Mouse (Mus musculus) liver, embryonic 15.5 days (tissue): ENCODE measurements at regions not wholly inside any gene's neighbourhood (a gene's known extent, or its start where the extent isn't known, plus 50 kb on each side); places are given as distances from the start of the nearest gene placed in this dataset.

ENCODE experiments used
- ATAC-seq: fragments of 200-750 bp; cut with Nextera tagmentation; 2 replicates; pipeline ENCODE4 v1.8.0; 2017; ENCODE audit warnings: moderate number of reproducible peaks, mild to moderate bottlenecking, moderate library complexity; ENCODE audit not compliant: insufficient read depth
- H3K27ac ChIP-seq: fragments of 300-500 bp; sonication (generic); replicated peaks from 2 replicates; pipeline ENCODE4 v1.5.1; 2015; ENCODE audit warnings: mild to moderate bottlenecking, inconsistent platforms
- H3K27me3 ChIP-seq: fragments of 300-500 bp; sonication (generic); 2 replicates; pipeline ENCODE4 v1.6.1; 2015; ENCODE audit warnings: mild to moderate bottlenecking, inconsistent platforms
- H3K36me3 ChIP-seq: fragments of 300-500 bp; sonication (generic); replicated peaks from 2 replicates; pipeline ENCODE4 v1.6.1; 2015; ENCODE audit warnings: moderate library complexity, mild to moderate bottlenecking, inconsistent platforms
- H3K4me1 ChIP-seq: fragments of 300-500 bp; sonication (generic); replicated peaks from 2 replicates; pipeline ENCODE4 v1.6.1; 2015; ENCODE audit warnings: inconsistent platforms
- H3K4me2 ChIP-seq: fragments of 300-500 bp; sonication (generic); 2 replicates; pipeline ENCODE4 v1.6.1; 2015; ENCODE audit warnings: moderate library complexity, mild to moderate bottlenecking, inconsistent platforms
- H3K4me3 ChIP-seq: fragments of 300-500 bp; sonication (generic); replicated peaks from 2 replicates; pipeline ENCODE4 v1.5.1; 2015; ENCODE audit warnings: mild to moderate bottlenecking, inconsistent platforms
- H3K9ac ChIP-seq: fragments of 300-500 bp; sonication (generic); 2 replicates; pipeline ENCODE4 v1.6.1; 2015; ENCODE audit warnings: moderate library complexity, mild to moderate bottlenecking, inconsistent platforms
- H3K9me3 ChIP-seq: fragments of 300-500 bp; sonication (generic); replicated peaks from 2 replicates; pipeline ENCODE4 v1.6.1; 2016; ENCODE audit warnings: inconsistent platforms
- WGBS: fragments of 180-500 bp; shearing (Covaris S2); methylation state at CpG from one replicate; pipeline ENCODE4 v1.1.7; 2015; ENCODE audit warnings: mixed read lengths; ENCODE audit not compliant: insufficient replicate concordance; 5-methylcytosine and 5-hydroxymethylcytosine counted together

- Histone ChIP-seq H3K27me3 (no peaks in the 10 kb centered on the region), H3K27ac (no peak overlapping the region), H3K4me3 (no peak overlapping the region), H3K36me3 (no peaks in the 10 kb centered on the region), H3K9me3 (no peaks in the 10 kb centered on the region), H3K4me2 (peak overlapping the region; percentile 9; the same call in 1 of the 2 replicates), H3K4me1 (peaks cover 3% of the 10 kb centered on the region; the same call in 1 of the 2 replicates), H3K9ac (no peak overlapping the region)
- no peak for ATAC-seq
- 39% methylated on average over 4 of the region's 4 CpGs for WGBS
Measured at GRCm38 (mm10) chr3:103464729-103465128, 110.3 kb upstream of the Syt6 start.

- no peaks in the 10 kb centered on the region for H3K36me3 ChIP-seq
- no peaks in the 10 kb centered on the region for H3K9me3 ChIP-seq
- H3K27ac ChIP-seq = no peak overlapping the region
- H3K9ac ChIP-seq = no peak overlapping the region
- no peaks in the 10 kb centered on the region for H3K27me3 ChIP-seq
- no peak overlapping the region for H3K4me3 ChIP-seq
- no peak for ATAC-seq
- H3K4me1 ChIP-seq = peaks cover 3% of the 10 kb centered on the region; the same call in 1 of the 2 replicates
- H3K4me2 ChIP-seq = peak overlapping the region; percentile 9; the same call in 1 of the 2 replicates
- 44% methylated on average over 7 of the region's 7 CpGs for WGBS
Measured at GRCm38 (mm10) chr3:103465132-103465690, 109.8 kb upstream of the Syt6 start.

- no peak overlapping the region for H3K9ac ChIP-seq
- peaks cover 3% of the 10 kb centered on the region; the same call in 1 of the 2 replicates for H3K4me1 ChIP-seq
- no peak overlapping the region for H3K4me3 ChIP-seq
- H3K36me3 ChIP-seq = no peaks in the 10 kb centered on the region
- no peaks in the 10 kb centered on the region for H3K9me3 ChIP-seq
- no peaks in the 10 kb centered on the region for H3K27me3 ChIP-seq
- no peak overlapping the region for H3K4me2 ChIP-seq
- 47% methylated on average over 2 of the region's 2 CpGs for WGBS
- no peak overlapping the region for H3K27ac ChIP-seq
- ATAC-seq = no peak
Measured at GRCm38 (mm10) chr3:103465948-103466347, 109.1 kb upstream of the Syt6 start.

GRCm38 (mm10) chr3:103470586-103471400 is 104.2 kb upstream of the Syt6 start:
- no peaks in the 10 kb centered on the region for H3K36me3 ChIP-seq
- WGBS = 77% methylated on average over 15 of the region's 15 CpGs
- no peaks in the 10 kb centered on the region for H3K9me3 ChIP-seq
- no peak for ATAC-seq
- H3K4me3 ChIP-seq = no peak overlapping the region
- no peak overlapping the region for H3K9ac ChIP-seq
- H3K4me1 ChIP-seq = no peaks in the 10 kb centered on the region
- no peaks in the 10 kb centered on the region for H3K27me3 ChIP-seq
- H3K27ac ChIP-seq = no peak overlapping the region
- H3K4me2 ChIP-seq = no peak overlapping the region

GRCm38 (mm10) chr3:103472598-103472997 is 102.4 kb upstream of the Syt6 start:
- Histone ChIP-seq H3K4me3 (no peak overlapping the region), H3K9me3 (no peaks in the 10 kb centered on the region), H3K27ac (no peak overlapping the region), H3K36me3 (no peaks in the 10 kb centered on the region), H3K27me3 (no peaks in the 10 kb centered on the region), H3K4me2 (no peak overlapping the region), H3K4me1 (no peaks in the 10 kb centered on the region), H3K9ac (no peak overlapping the region)
- 43% methylated on average over 10 of the region's 10 CpGs for WGBS
- ATAC-seq = no peak

GRCm38 (mm10) chr3:103473336-103473735 is 101.7 kb upstream of the Syt6 start:
- Histone ChIP-seq H3K4me2 (no peak overlapping the region), H3K9me3 (no peaks in the 10 kb centered on the region), H3K27me3 (no peaks in the 10 kb centered on the region), H3K4me3 (no peak overlapping the region), H3K27ac (no peak overlapping the region), H3K36me3 (no peaks in the 10 kb centered on the region), H3K9ac (no peak overlapping the region), H3K4me1 (no peaks in the 10 kb centered on the region)
- no peak for ATAC-seq
- 29% methylated on average over 2 of the region's 2 CpGs for WGBS

- WGBS = 55% methylated on average over 2 of the region's 2 CpGs
- ATAC-seq = no peak
Measured at GRCm38 (mm10) chr3:103479845-103480543, 95.0 kb upstream of the Syt6 start.

GRCm38 (mm10) chr3:103480676-103481075 is 94.4 kb upstream of the Syt6 start:
- Histone ChIP-seq H3K9ac (no peak overlapping the region), H3K4me2 (no peak overlapping the region), H3K4me3 (no peak overlapping the region), H3K27me3 (no peaks in the 10 kb centered on the region), H3K4me1 (no peaks in the 10 kb centered on the region), H3K36me3 (no peaks in the 10 kb centered on the region), H3K9me3 (no peaks in the 10 kb centered on the region), H3K27ac (no peak overlapping the region)
- no peak for ATAC-seq
- 73% methylated on average over 7 of the region's 7 CpGs for WGBS

More at GRCm38 (mm10) chr3:103479845-103480543, 95.0 kb upstream of the Syt6 start:
- no peaks in the 10 kb centered on the region for H3K27me3 ChIP-seq
- H3K27ac ChIP-seq = no peak overlapping the region
- no peaks in the 10 kb centered on the region for H3K36me3 ChIP-seq
- H3K4me3 ChIP-seq = no peak overlapping the region
- no peaks in the 10 kb centered on the region for H3K9me3 ChIP-seq
- no peak overlapping the region for H3K4me2 ChIP-seq
- no peaks in the 10 kb centered on the region for H3K4me1 ChIP-seq
- H3K9ac ChIP-seq = no peak overlapping the region

- no peaks in the 10 kb centered on the region for H3K27me3 ChIP-seq
- H3K4me3 ChIP-seq = no peak overlapping the region
- no peaks in the 10 kb centered on the region for H3K36me3 ChIP-seq
- no peak for ATAC-seq
- H3K4me2 ChIP-seq = no peak overlapping the region
- H3K9ac ChIP-seq = no peak overlapping the region
- no peaks in the 10 kb centered on the region for H3K9me3 ChIP-seq
- WGBS = 74% methylated on average over 2 of the region's 2 CpGs
- no peak overlapping the region for H3K27ac ChIP-seq
- no peaks in the 10 kb centered on the region for H3K4me1 ChIP-seq
Measured at GRCm38 (mm10) chr3:103483316-103483715, 91.7 kb upstream of the Syt6 start.

GRCm38 (mm10) chr3:103483762-103484161 is 91.3 kb upstream of the Syt6 start:
- H3K36me3 ChIP-seq = no peaks in the 10 kb centered on the region
- no peak overlapping the region for H3K4me2 ChIP-seq
- WGBS = 69% methylated on average over 3 of the region's 3 CpGs
- H3K27ac ChIP-seq = no peak overlapping the region
- H3K9me3 ChIP-seq = no peaks in the 10 kb centered on the region
- no peaks in the 10 kb centered on the region for H3K27me3 ChIP-seq
- ATAC-seq = no peak
- H3K4me1 ChIP-seq = no peaks in the 10 kb centered on the region
- no peak overlapping the region for H3K9ac ChIP-seq
- H3K4me3 ChIP-seq = no peak overlapping the region

- H3K4me2 ChIP-seq = no peak overlapping the region
- H3K4me3 ChIP-seq = no peak overlapping the region
- 46% methylated on average over 4 of the region's 4 CpGs for WGBS
- no peak overlapping the region for H3K27ac ChIP-seq
- H3K36me3 ChIP-seq = no peaks in the 10 kb centered on the region
- no peaks in the 10 kb centered on the region for H3K9me3 ChIP-seq
- H3K27me3 ChIP-seq = no peaks in the 10 kb centered on the region
- ATAC-seq = no peak
- H3K9ac ChIP-seq = no peak overlapping the region
- no peaks in the 10 kb centered on the region for H3K4me1 ChIP-seq
Measured at GRCm38 (mm10) chr3:103489786-103490185, 85.2 kb upstream of the Syt6 start.
